Mouse (Mus musculus) embryonic facial prominence, embryonic 10.5 days (tissue): ENCODE measurements at regions not wholly inside any gene's neighbourhood (a gene's known extent, or its start where the extent isn't known, plus 50 kb on each side); places are given as distances from the start of the nearest gene placed in this dataset.
"Not testable (repeated sequence)": the region's sequence is repeated elsewhere in the genome, so short reads cannot be mapped to it uniquely, and the experiment has no call there.

Source experiments
- DNase-seq: peaks from one replicate; pipeline ENCODE4 v3.0.0-alpha.2; 2017; ENCODE audit warnings: low spot score
- H3K27ac ChIP-seq: fragments of 300-500 bp; sonication (generic); replicated peaks from 2 replicates; pipeline ENCODE4 v1.5.1; 2016; ENCODE audit warnings: mild to moderate bottlenecking
- H3K27me3 ChIP-seq: fragments of 300-500 bp; sonication (generic); replicated peaks from 2 replicates; pipeline ENCODE4 v1.6.1; 2016; ENCODE audit warnings: low read depth, mild to moderate bottlenecking; ENCODE audit not compliant: poor library complexity, severe bottlenecking
- H3K36me3 ChIP-seq: fragments of 300-500 bp; sonication (generic); replicated peaks from 2 replicates; pipeline ENCODE4 v1.6.1; 2016; ENCODE audit warnings: mild to moderate bottlenecking, moderate library complexity
- H3K4me1 ChIP-seq: fragments of 300-500 bp; sonication (generic); 2 replicates; pipeline ENCODE4 v1.6.1; 2016
- H3K4me3 ChIP-seq: fragments of 300-500 bp; sonication (generic); 2 replicates; pipeline ENCODE4 v1.5.1; 2016; ENCODE audit warnings: mild to moderate bottlenecking, moderate library complexity
- H3K9me3 ChIP-seq: fragments of 300-500 bp; sonication (generic); 2 replicates; pipeline ENCODE4 v1.6.1; 2016; ENCODE audit warnings: mild to moderate bottlenecking
- WGBS: fragments of 180-500 bp; shearing (Covaris S2); methylation state at CpG from one replicate; pipeline ENCODE4 v1.1.7; 2016; 5-methylcytosine and 5-hydroxymethylcytosine counted together

DNA sequence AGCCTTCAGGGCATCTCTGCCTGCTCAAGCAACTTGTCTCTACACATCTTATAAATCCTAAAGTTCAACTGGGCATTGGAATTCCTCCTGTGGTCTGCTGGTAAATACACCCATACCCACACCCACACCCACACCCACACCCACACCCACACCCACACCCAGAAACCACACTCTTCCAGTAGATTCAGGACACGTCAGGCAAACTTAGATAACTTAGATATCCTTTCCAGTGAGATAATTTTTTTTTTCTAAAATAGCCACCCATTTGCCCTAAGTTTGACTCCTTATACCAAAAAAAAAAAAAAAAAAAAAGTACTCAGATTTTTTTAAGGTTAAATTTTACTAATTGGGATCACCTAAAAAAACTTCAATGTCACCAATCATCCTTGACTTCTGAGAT is 224.5 kb upstream of the Zpld1 start:
- WGBS: 73% methylated on average over 1 of the region's 1 CpGs
- Histone ChIP-seq H3K27ac (no peak overlapping the region), H3K9me3 (no peaks in the 10 kb centered on the region), H3K27me3 (no peaks in the 10 kb centered on the region), H3K4me3 (no peak overlapping the region), H3K36me3 (no peaks in the 10 kb centered on the region), H3K4me1 (no peaks in the 10 kb centered on the region)
- no peak for DNase-seq

DNA sequence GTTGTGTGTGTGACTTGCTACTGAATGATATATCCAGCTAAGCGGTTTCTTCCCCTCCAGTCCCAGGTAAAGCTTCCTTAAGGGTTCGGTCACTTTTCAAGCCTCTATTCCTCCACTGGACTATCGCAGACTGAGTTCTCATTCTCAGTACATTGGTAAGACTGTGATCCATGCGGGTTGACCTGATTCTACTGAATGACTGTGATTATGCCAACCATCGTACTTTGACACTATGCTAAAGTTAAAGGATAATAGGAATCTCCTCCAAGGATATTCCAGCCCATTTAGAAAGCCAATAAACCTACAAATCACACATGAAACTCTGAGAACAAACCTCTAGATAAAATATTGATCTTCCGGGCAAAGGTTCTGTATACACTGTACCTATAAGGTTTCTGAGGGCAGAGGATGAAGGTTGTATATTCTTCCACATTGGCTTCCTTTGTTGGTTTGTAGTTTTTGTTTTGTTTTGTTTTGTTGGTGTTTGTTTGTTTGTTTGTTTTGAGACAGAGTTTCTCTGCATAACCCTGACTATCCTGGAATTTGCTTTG is 223.7 kb upstream of the Zpld1 start:
- no peak overlapping the region for H3K4me3 ChIP-seq
- no peaks in the 10 kb centered on the region for H3K4me1 ChIP-seq
- H3K9me3 ChIP-seq: no peaks in the 10 kb centered on the region
- no peaks in the 10 kb centered on the region for H3K27me3 ChIP-seq
- no peak for DNase-seq
- no peak overlapping the region for H3K27ac ChIP-seq
- 93% methylated on average over 6 of the region's 6 CpGs for WGBS
- no peaks in the 10 kb centered on the region for H3K36me3 ChIP-seq

DNA sequence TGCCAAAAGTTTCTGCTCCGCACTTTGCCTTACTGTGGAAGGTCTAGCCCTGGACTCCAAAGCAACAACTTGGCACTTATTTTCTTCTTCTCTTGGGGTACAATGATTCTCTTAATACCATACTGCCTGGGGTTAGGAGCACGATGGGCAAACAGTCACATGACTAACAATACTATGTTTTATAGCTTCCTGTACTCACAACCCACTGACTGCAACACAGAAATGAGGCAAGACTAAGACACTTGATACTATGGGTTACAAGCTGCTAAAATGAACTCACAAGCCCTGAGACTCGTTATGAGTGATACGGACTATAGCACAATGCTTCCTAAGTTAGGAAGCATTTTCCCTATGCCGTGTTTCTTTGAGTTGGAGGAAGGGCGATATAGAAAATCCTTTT is 222.3 kb upstream of the Zpld1 start:
- Histone ChIP-seq H3K36me3 (no peaks in the 10 kb centered on the region), H3K27ac (no peak overlapping the region), H3K27me3 (no peaks in the 10 kb centered on the region), H3K4me1 (peaks cover 4% of the 10 kb centered on the region), H3K9me3 (no peaks in the 10 kb centered on the region), H3K4me3 (no peak overlapping the region)
- 88% methylated on average over 6 of the region's 6 CpGs for WGBS
- DNase-seq: no peak

DNA sequence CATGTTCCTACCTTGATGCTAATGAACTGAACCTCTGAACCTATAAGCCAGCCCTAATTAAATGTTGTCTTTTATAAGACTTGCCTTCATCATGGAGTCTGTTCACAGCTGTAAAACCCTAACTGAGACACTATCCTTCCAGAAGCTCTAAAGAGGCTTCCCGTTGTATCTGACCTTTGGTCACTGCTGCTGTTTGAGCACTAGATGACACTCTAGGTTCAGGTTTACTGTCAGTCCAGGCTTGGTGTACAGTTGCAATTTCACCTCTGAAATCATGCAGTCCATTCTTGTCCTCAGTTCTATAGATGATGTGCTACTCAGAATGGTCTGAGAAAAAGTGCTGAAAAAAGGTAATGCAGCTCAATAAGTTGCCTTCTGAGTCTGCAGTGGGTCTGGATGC is 221.9 kb upstream of the Zpld1 start:
- no peak overlapping the region for H3K4me3 ChIP-seq
- no peaks in the 10 kb centered on the region for H3K36me3 ChIP-seq
- H3K27ac ChIP-seq: no peak overlapping the region
- DNase-seq: no peak
- H3K27me3 ChIP-seq: no peaks in the 10 kb centered on the region
- H3K4me1 ChIP-seq: peaks cover 5% of the 10 kb centered on the region
- H3K9me3 ChIP-seq: no peaks in the 10 kb centered on the region
- WGBS: 83% methylated on average over 1 of the region's 1 CpGs

DNA sequence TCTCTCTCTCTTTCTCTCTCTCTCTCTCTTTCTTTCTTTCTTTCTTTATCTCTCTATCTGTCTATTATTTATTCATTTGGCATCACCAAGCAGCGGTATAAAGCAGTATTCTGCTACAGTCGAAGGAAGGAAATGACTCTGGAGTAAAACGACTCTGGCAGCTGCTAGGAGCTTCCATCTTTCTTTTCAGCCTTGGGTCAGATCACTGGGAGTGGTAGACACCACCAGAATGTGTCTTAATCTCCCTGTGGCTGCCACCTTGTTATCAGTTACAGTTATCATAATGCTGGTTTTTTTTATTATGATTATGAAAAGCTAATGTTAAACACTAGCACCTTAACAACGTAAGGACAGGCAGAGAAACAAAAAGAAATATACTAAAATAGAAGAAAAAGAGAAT is 219.2 kb upstream of the Zpld1 start:
- H3K4me1 ChIP-seq: peaks cover 5% of the 10 kb centered on the region
- 86% methylated on average over 4 of the region's 4 CpGs for WGBS
- H3K4me3 ChIP-seq: no peak overlapping the region
- H3K27ac ChIP-seq: no peak overlapping the region
- H3K27me3 ChIP-seq: no peaks in the 10 kb centered on the region
- DNase-seq: no peak
- H3K9me3 ChIP-seq: no peaks in the 10 kb centered on the region
- no peaks in the 10 kb centered on the region for H3K36me3 ChIP-seq

DNA sequence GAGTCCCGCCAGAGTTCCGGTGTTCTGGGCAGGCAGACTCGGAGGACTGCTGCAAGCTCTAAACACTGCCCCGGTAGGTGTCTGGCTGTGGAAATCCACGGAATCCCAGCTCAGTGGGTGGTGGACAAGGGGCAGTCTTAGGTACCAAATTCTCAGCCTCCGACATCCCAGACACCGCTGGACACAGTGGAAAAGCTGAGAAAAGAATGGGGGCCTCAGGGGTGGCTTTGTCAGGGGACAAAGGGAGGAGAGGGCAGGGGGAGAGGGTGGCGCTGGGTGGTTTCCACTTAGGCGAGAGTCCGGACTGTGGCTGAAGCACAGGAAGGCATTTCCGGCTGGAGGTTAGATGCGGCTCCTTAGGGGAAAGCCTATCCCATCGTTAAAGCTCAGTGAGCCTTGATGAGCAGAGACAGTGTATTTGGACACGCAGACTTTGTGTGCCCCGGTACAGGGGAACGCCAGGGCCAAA is 217.5 kb upstream of the Zpld1 start:
- H3K27me3 ChIP-seq: no peaks in the 10 kb centered on the region
- no peak for DNase-seq
- H3K27ac ChIP-seq: peak overlapping the region; percentile 75

DNA sequence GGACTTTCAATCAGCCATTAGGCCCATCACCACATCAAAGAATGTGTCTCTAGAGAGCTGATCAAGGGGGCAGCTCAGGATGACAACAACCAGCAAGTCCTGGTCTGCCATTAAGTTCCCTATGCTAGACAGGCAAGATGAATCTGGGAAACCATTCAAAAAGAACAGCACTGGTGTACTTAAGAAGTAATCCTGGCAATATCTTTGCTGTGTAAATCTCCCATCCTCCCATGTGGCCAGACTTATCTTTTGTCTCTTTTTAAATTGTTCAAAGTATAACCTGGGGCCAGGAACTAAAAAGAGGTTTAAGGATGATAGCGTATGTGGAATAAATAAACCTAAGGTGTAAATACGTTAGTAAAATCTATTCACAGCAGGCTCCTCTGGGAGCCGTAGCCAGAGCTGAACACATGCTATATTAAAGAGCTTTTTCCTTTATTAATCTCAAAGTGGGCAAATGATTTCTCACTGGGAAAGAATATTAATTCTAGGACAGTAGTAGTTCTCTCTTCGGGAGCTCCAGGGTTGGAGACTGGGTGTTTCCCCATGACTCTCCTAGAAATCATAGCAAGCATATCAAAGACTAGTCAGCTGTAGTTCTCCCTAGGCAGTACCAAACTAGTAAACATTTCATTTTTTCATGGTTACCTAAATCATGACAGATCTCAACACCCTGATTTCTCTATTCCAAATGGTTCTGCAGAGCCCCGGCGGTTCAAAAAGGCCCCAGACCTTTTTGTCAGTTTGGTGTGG is 216.8 kb upstream of the Zpld1 start:
- Histone ChIP-seq H3K27me3 (no peaks in the 10 kb centered on the region), H3K4me3 (no peak overlapping the region), H3K36me3 (no peaks in the 10 kb centered on the region), H3K4me1 (peaks cover 5% of the 10 kb centered on the region), H3K9me3 (no peaks in the 10 kb centered on the region), H3K27ac (peak overlapping the region; percentile 75; the same call in 1 of the 2 replicates)
- DNase-seq: no peak
- WGBS: 85% methylated on average over 6 of the region's 6 CpGs

More for the DNA sequence above, 217.5 kb upstream of the Zpld1 start:
- WGBS: 43% methylated on average over 16 of the region's 16 CpGs
- Histone ChIP-seq H3K4me1 (peaks cover 5% of the 10 kb centered on the region), H3K36me3 (no peaks in the 10 kb centered on the region), H3K9me3 (no peaks in the 10 kb centered on the region), H3K4me3 (peak overlapping the region; percentile 42)

DNA sequence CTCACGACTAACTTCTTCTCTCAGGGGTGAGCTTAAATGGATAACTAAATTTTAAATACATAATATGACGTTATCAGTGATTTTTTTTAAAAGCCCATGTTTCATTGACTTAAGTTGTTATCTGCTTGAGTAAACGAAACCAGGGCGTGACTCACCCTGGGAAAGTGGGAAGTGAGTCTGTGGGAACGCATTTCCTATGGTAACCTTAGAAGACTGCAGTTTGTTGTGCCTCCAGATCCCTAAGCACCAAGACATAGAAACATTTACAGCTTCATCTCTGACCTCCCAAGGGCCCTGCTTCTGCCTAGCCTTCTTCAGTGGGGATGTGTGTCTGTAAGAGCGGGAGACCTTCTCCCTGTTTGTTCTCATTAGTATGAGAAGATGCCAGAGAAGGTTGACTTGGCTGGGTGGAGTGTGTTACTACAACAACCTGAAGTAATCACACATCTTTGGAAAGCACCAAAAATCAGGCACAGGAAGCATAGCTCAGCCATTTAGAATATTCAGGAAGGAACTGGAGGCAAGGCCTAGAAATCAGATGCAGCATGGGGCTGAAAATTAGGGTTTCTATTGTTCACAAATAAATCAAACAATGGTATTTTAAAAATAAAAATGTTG is 207.1 kb upstream of the Zpld1 start:
- Histone ChIP-seq H3K4me3 (no peak overlapping the region), H3K4me1 (no peaks in the 10 kb centered on the region), H3K27me3 (no peaks in the 10 kb centered on the region), H3K36me3 (no peaks in the 10 kb centered on the region), H3K9me3 (no peaks in the 10 kb centered on the region), H3K27ac (no peak overlapping the region)
- no peak for DNase-seq
- 76% methylated on average over 6 of the region's 6 CpGs for WGBS

DNA sequence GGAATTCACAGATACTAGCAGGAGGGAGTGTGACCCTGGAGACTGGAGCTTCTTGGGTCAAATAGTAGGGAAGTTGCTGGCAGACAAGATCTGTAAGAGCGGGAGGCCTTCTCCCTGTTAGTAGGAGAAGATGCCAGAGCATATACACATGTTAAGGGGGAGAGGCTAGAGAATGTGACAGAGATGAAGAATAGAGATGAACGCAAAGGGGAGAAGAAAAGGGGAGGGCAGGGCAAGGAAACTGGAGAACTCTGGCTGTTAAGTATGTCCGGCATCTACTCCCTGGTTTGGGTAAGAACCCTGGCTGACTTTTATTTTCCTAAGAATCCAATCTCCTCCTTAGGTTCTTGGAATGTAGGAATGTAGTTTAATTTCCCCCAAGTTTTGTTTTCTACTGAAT is 206.5 kb upstream of the Zpld1 start:
- no peaks in the 10 kb centered on the region for H3K4me1 ChIP-seq
- H3K4me3 ChIP-seq: no peak overlapping the region
- no peak for DNase-seq
- H3K27me3 ChIP-seq: no peaks in the 10 kb centered on the region
- WGBS: 79% methylated on average over 3 of the region's 3 CpGs
- no peak overlapping the region for H3K27ac ChIP-seq
- H3K36me3 ChIP-seq: no peaks in the 10 kb centered on the region
- no peaks in the 10 kb centered on the region for H3K9me3 ChIP-seq

DNA sequence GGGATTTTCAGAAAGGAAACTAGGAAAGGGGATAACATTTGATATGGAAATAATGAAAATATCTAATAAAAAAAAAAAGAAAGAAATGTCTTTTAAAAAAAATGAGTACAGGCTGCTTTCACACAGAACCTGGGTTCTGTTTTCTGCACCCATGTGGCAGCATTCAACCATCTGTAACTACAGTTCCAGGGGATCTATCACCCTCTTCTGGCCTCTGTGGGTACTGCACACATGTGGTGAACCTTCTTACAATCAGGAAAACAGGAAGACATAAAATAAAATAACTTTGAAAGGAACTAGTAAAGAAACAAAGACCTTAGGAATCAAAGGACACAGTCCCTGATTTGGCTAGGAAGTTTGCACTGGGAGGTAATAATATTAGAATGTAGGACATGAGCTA is 205.5 kb upstream of the Zpld1 start:
- H3K9me3 ChIP-seq: no peaks in the 10 kb centered on the region
- no peak overlapping the region for H3K27ac ChIP-seq
- no peak for DNase-seq

DNA sequence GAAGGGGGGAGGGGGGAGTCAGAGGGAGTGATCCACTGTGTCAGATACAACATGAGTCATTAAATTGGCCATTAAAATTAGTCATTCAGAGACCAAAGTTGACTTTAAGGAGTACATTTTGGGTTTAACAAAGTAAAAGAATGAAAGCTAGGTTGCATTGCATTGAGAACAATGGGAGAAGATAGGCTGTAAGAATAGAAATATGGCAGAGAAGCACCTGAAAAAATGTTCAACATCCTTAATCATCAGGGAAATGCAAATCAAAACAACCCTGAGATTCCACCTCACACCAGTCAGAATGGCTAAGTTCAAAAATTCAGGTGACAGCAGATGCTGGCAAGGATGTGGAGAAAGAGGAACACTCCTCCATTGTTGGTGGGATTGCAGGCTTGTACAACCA is 202.0 kb upstream of the Zpld1 start:
- not testable (repeated sequence) for DNase-seq, H3K36me3 ChIP-seq, H3K4me1 ChIP-seq, H3K27me3 ChIP-seq, H3K9me3 ChIP-seq, H3K4me3 ChIP-seq, H3K27ac ChIP-seq

More for the DNA sequence above, 205.5 kb upstream of the Zpld1 start:
- H3K4me1 ChIP-seq: no peaks in the 10 kb centered on the region
- H3K36me3 ChIP-seq: no peaks in the 10 kb centered on the region
- H3K27me3 ChIP-seq: no peaks in the 10 kb centered on the region
- H3K4me3 ChIP-seq: no peak overlapping the region

DNA sequence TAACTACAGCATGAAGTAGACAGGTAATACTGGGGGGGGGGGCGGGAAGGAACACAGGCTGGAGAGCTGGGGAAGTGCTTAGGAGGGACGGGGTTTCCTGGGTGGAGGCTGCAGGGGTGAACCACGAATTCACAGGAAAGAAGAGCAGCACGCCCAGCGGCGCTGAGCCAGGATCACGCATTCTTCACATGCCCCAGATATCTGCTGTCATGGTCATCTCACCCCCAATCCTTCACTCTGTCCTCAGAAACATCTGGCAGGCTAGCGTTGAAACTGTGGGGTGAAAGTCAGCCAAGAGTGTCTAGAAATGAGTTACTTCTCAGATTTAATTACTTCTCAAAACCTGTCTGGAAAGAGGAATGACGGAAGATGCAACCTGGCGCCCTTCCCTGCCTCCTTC is 197.3 kb upstream of the Zpld1 start:
- H3K4me3 ChIP-seq: no peak overlapping the region
- H3K36me3 ChIP-seq: no peaks in the 10 kb centered on the region
- H3K4me1 ChIP-seq: no peaks in the 10 kb centered on the region; the same call in 1 of the 2 replicates
- H3K9me3 ChIP-seq: 0 out of 2 replicates have a peak, but pooled peaks cover 7% of the 10 kb centered on the region
- 82% methylated on average over 10 of the region's 10 CpGs for WGBS
- no peak overlapping the region for H3K27ac ChIP-seq
- DNase-seq: no peak
- H3K27me3 ChIP-seq: no peaks in the 10 kb centered on the region

DNA sequence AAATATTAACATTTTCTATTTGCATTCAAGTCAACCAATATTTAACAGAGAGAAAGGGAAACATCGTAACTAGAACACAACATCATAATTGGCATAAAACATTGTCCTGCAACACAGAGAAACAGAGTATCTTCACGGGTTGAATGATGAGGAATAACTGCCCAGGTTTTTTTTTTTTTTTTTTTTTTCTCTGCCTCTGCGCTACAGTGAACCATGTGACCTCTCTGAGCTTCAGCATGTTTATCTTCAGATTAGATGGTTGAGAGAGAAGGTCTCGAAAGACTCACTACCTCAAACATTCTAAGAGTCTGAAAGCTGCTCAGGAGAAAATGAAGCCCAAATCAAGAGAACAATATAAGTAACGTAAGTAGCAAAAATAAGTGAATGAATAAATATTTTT is 196.4 kb upstream of the Zpld1 start:
- no peaks in the 10 kb centered on the region for H3K36me3 ChIP-seq
- 0 out of 2 replicates have a peak, but pooled peaks cover 7% of the 10 kb centered on the region for H3K9me3 ChIP-seq
- H3K4me1 ChIP-seq: no peaks in the 10 kb centered on the region; the same call in 1 of the 2 replicates
- H3K27me3 ChIP-seq: no peaks in the 10 kb centered on the region
- DNase-seq: no peak
- no peak overlapping the region for H3K27ac ChIP-seq
- H3K4me3 ChIP-seq: no peak overlapping the region
- 79% methylated on average over 5 of the region's 5 CpGs for WGBS
